Mouse (Mus musculus) liver, adult 2 months (tissue): Measurements from ENCODE around the gene Akirin2.

ENCODE experiments used
- CTCF ChIP-seq: fragments of 200-500 bp; IDR thresholded peaks from 2 replicates; pipeline ENCODE4 v1.5.1; 2011; ENCODE audit warnings: low read depth, low read length, control low read depth
- POLR2A ChIP-seq: fragments of 200-500 bp; IDR thresholded peaks from 2 replicates; pipeline ENCODE4 v1.6.1; 2011; ENCODE audit warnings: low read length, control low read depth; ENCODE audit not compliant: insufficient read depth; ENCODE audit errors: extremely low read depth

DNA sequence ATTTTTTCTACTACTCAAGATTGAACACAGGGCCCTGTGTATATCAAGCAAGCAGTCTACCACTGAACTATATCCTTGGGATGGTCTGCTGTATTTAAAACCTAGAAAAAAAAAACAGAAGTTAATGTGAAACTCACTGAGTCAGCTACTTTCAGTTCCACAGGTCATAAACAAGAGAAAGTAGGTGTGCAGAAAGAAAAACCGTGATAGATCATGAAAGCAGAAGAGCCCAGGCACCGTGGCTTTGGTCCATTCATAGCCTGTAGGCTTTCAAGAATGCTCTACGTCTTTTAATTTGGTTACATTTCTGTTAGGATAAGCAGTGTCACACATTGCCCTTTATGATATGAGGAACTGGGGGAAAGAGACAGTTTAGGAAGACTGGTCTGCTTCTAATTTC is 24.0 kb upstream of the Akirin2 start:
- TF ChIP-seq POLR2A (no peak), CTCF (no peak)
